Mouse (Mus musculus): ENCODE results near the gene Tcf12. TPM values are rescaled to one million over a fixed set of nuclear protein-coding genes. Genes with fewer than 3 reads are reported as not detected.

Tcf12 gene
- polyA plus RNA-seq, 1 experiment from 2014 or later: 47.4 TPM

DNA sequence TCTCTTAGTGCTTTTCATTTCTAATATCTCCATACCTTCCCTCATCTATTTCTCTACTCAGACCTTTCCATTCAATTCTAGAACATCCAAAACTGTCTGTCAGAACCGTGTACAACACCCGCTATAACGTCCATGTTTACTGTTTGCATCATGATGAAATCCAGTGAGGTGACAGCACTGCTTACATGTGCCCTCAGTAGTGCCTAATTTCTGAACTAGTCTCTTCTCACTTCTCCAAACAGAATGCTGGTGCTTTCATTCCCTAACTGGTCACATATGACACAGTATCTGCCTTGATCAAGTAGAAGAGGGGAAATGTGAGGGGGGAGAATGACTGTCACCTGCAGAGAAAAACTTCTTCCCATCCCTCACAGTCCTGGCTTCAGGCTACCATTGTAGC lies 58.5 kb downstream of the Tcf12 start:
- Histone ChIP-seq H3K27ac (no peak overlapping the region), H3K4me3 (replicated peaks; ENCODE audit: low read depth, low read length) (no peak overlapping the region), H3K36me3 (ENCODE audit: insufficient read depth, low read length) (no peaks in the 10 kb centered on the region), H3K4me1 (replicated peaks; ENCODE audit: insufficient read depth, low read length) (no peaks in the 10 kb centered on the region), H3K27me3 (ENCODE audit: insufficient read depth, low read length) (no peaks in the 10 kb centered on the region), H3K9me3 (replicated peaks; ENCODE audit: low read length) (no peaks in the 10 kb centered on the region), H3K9ac (ENCODE audit: low read depth, low read length) (no peak overlapping the region), H3K4me2 (ENCODE audit: low read length) (no peak overlapping the region)
- 93% methylated on average over 3 of the region's 3 CpGs for WGBS
- ATAC-seq (replicated peaks; ENCODE audit: low FRiP score, low read depth) (no peak), DNase-seq (ENCODE audit: low spot score) (no peak)
- TF ChIP-seq CTCF (IDR thresholded peaks at IDR 0.05; ENCODE audit: low read depth): no peak

DNA sequence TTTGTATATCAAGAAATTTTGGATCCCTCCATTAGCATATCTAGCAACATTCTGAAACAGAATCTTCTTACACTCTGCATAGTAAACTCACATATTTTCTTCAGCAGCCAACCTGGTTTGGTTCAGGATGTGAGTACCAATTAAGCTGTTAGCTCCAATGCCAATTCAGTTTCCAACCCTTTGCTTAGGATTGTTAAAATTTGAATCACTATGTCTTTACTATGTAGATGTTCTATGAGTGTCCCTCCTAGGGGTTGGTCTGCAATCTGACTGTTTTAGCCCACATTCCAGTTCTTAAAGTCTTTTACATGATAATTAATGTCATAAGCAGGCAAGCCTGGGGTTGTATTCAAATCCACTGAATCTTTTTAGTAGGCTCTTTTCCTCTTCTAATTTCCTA lies 71.5 kb downstream of the Tcf12 start:
- Histone ChIP-seq H3K4me1 (replicated peaks; ENCODE audit: insufficient read depth, low read length) (no peaks in the 10 kb centered on the region), H3K27me3 (ENCODE audit: insufficient read depth, low read length) (no peaks in the 10 kb centered on the region), H3K4me3 (replicated peaks; ENCODE audit: low read depth, low read length) (no peak overlapping the region)

DNA sequence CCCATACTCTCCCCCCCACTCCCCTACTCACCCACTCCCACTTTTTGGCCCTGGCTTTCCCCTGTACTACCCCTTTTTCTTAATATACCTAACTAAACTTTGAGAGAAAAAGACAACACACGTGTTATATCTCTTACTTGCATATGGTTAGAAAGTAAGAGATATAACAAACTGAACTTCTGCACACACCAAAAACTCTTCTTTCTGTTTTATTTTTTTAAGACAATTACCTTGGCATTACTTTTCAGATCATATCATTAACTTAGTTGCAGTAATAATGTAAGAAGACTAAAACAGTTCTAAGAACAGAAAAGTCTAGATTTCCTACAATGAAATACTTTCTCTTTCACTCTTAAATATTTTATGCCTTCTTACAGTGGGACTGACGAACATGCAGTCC lies 72.3 kb downstream of the Tcf12 start:
- H3K4me2 ChIP-seq (ENCODE audit: low read length): no peak overlapping the region

More for the DNA sequence above, 71.5 kb downstream of the Tcf12 start:
- Histone ChIP-seq H3K4me2 (ENCODE audit: low read length) (no peak overlapping the region), H3K9me3 (replicated peaks; ENCODE audit: low read length) (no peaks in the 10 kb centered on the region), H3K9ac (ENCODE audit: low read depth, low read length) (no peak overlapping the region), H3K27ac (no peak overlapping the region), H3K36me3 (ENCODE audit: insufficient read depth, low read length) (no peaks in the 10 kb centered on the region)
- no peak for ATAC-seq (replicated peaks; ENCODE audit: low FRiP score, low read depth)
- DNase-seq (ENCODE audit: low spot score): no peak
- no peak for TF ChIP-seq CTCF (IDR thresholded peaks at IDR 0.05; ENCODE audit: low read depth)

DNA sequence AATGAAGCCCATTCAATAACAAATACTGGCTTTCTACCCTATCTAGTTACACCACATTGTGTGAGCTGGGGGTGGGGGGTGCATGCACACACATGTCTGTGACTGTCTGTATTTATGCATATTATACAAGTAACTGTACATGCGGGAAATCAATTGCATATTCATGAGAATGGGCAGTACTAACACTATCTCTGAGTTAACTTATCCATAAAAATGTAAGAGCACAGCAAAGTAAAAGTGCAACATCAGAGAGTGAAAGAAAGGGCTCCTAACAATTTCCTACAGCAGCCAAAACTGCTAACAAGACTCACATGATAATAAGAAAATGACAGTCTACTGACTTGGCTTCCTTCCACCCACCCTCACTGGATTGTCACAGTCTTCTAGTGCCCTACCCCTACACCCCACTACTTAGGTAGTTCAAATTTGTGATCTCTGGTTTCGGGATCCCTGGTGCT lies 74.6 kb downstream of the Tcf12 start:
- WGBS: 79% methylated on average over 2 of the region's 2 CpGs
- H3K27ac ChIP-seq: no peak overlapping the region
- no peak for TF ChIP-seq CTCF (IDR thresholded peaks at IDR 0.05; ENCODE audit: low read depth)

More for the DNA sequence above, 72.3 kb downstream of the Tcf12 start:
- H3K4me3 ChIP-seq (replicated peaks; ENCODE audit: low read depth, low read length): no peak overlapping the region
- no peaks in the 10 kb centered on the region for H3K9me3 ChIP-seq (replicated peaks; ENCODE audit: low read length)
- no peak overlapping the region for H3K9ac ChIP-seq (ENCODE audit: low read depth, low read length)
- ATAC-seq (replicated peaks; ENCODE audit: low FRiP score, low read depth) (no peak), DNase-seq (ENCODE audit: low spot score) (no peak)
- no peak for TF ChIP-seq CTCF (IDR thresholded peaks at IDR 0.05; ENCODE audit: low read depth)
- H3K27me3 ChIP-seq (ENCODE audit: insufficient read depth, low read length): no peaks in the 10 kb centered on the region
- H3K4me1 ChIP-seq (replicated peaks; ENCODE audit: insufficient read depth, low read length): no peaks in the 10 kb centered on the region
- WGBS: 81% methylated on average over 2 of the region's 2 CpGs
- H3K36me3 ChIP-seq (ENCODE audit: insufficient read depth, low read length): no peaks in the 10 kb centered on the region
- H3K27ac ChIP-seq: no peak overlapping the region

DNA sequence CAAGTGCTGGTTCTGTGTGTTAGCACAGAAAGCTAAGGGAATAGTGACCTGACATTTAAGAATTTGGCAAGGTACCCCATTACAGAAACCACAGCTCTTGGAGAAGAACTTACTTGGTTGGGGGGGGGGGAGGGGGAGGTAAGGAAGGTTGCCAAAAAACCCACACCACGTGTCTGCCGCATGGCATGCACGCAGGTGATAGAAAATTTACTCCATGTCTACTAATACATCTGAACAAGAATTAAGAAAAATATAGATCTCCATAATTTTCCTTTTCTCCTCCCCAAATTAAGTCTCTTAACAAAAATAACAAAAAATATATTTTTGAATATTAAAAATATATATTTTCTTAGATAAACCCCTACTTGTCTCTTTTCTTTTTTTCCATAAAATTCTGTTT lies 75.4 kb downstream of the Tcf12 start:
- 86% methylated on average over 3 of the region's 3 CpGs for WGBS

More for the DNA sequence above, 74.6 kb downstream of the Tcf12 start:
- Histone ChIP-seq H3K4me1 (replicated peaks; ENCODE audit: insufficient read depth, low read length) (no peaks in the 10 kb centered on the region), H3K9me3 (replicated peaks; ENCODE audit: low read length) (no peaks in the 10 kb centered on the region), H3K4me3 (replicated peaks; ENCODE audit: low read depth, low read length) (no peak overlapping the region), H3K4me2 (ENCODE audit: low read length) (no peak overlapping the region), H3K9ac (ENCODE audit: low read depth, low read length) (no peak overlapping the region), H3K27me3 (ENCODE audit: insufficient read depth, low read length) (no peaks in the 10 kb centered on the region), H3K36me3 (ENCODE audit: insufficient read depth, low read length) (no peaks in the 10 kb centered on the region)
- no peak for ATAC-seq (replicated peaks; ENCODE audit: low FRiP score, low read depth)
- DNase-seq (ENCODE audit: low spot score): no peak

DNA sequence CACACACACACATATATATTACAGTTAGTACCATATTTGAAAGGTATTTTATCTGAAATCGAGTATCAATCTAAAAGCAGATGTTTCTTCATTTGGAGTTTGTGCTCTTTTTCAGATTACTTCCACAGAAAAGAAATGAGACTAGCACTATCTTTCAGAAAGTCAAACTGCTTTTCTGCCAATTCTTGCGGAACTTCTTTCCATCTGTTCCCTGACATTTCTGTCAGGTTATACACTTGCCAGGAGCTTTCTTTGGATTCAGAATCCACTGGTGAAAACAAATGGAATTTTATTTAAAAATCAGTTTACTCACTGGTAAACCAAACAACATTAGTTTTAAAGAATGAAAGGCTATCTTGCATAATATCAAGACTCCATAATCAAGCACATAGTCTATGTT lies 78.4 kb downstream of the Tcf12 start:
- WGBS: 94% methylated on average over 2 of the region's 2 CpGs
- ATAC-seq (replicated peaks; ENCODE audit: low FRiP score, low read depth): no peak
- no peaks in the 10 kb centered on the region for H3K9me3 ChIP-seq (replicated peaks; ENCODE audit: low read length)
- no peak overlapping the region for H3K9ac ChIP-seq (ENCODE audit: low read depth, low read length)
- H3K27ac ChIP-seq: no peak overlapping the region
- H3K4me1 ChIP-seq (replicated peaks; ENCODE audit: insufficient read depth, low read length): no peaks in the 10 kb centered on the region
- no peak overlapping the region for H3K4me3 ChIP-seq (replicated peaks; ENCODE audit: low read depth, low read length)
- H3K36me3 ChIP-seq (ENCODE audit: insufficient read depth, low read length): no peaks in the 10 kb centered on the region
- H3K4me2 ChIP-seq (ENCODE audit: low read length): no peak overlapping the region
- no peak for DNase-seq (ENCODE audit: low spot score)
- no peak for TF ChIP-seq CTCF (IDR thresholded peaks at IDR 0.05; ENCODE audit: low read depth)
- no peaks in the 10 kb centered on the region for H3K27me3 ChIP-seq (ENCODE audit: insufficient read depth, low read length)

More for the DNA sequence above, 75.4 kb downstream of the Tcf12 start:
- Histone ChIP-seq H3K36me3 (ENCODE audit: insufficient read depth, low read length) (no peaks in the 10 kb centered on the region), H3K9me3 (replicated peaks; ENCODE audit: low read length) (no peaks in the 10 kb centered on the region), H3K4me2 (ENCODE audit: low read length) (no peak overlapping the region), H3K27ac (no peak overlapping the region), H3K27me3 (ENCODE audit: insufficient read depth, low read length) (no peaks in the 10 kb centered on the region), H3K4me1 (replicated peaks; ENCODE audit: insufficient read depth, low read length) (no peaks in the 10 kb centered on the region), H3K4me3 (replicated peaks; ENCODE audit: low read depth, low read length) (no peak overlapping the region), H3K9ac (ENCODE audit: low read depth, low read length) (no peak overlapping the region)
- no peak for TF ChIP-seq CTCF (IDR thresholded peaks at IDR 0.05; ENCODE audit: low read depth)
- ATAC-seq (replicated peaks; ENCODE audit: low FRiP score, low read depth) (no peak), DNase-seq (ENCODE audit: low spot score) (no peak)

DNA sequence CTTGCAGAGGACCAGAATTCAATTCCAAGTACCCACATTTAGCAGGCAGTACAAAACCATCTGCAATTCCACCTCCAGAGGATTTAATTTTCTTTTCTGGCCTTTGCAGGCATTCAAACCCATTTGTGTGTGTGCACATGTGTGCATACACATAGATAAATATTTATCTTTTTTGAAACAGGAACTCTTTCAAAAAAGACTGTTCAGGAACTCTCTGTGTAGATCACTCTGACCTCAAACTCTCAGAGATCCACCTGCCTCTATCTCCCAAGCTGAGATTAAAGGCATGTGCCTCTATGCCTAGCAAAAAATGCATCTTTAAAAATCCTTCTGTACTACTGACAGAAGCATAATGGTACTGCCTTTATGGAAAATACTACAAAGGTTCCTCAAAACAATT lies 81.4 kb downstream of the Tcf12 start:
- DNase-seq (ENCODE audit: low spot score) (no peak), ATAC-seq (replicated peaks; ENCODE audit: low FRiP score, low read depth) (no peak)
- no peak overlapping the region for H3K27ac ChIP-seq
- no peak overlapping the region for H3K4me3 ChIP-seq (replicated peaks; ENCODE audit: low read depth, low read length)
- TF ChIP-seq CTCF (IDR thresholded peaks at IDR 0.05; ENCODE audit: low read depth): no peak
- H3K4me1 ChIP-seq (replicated peaks; ENCODE audit: insufficient read depth, low read length): no peaks in the 10 kb centered on the region
- H3K9ac ChIP-seq (ENCODE audit: low read depth, low read length): no peak overlapping the region
- H3K36me3 ChIP-seq (ENCODE audit: insufficient read depth, low read length): no peaks in the 10 kb centered on the region
- no peak overlapping the region for H3K4me2 ChIP-seq (ENCODE audit: low read length)
- H3K27me3 ChIP-seq (ENCODE audit: insufficient read depth, low read length): no peaks in the 10 kb centered on the region
- no peaks in the 10 kb centered on the region for H3K9me3 ChIP-seq (replicated peaks; ENCODE audit: low read length)

All from kidney, postnatal 0 days (tissue).